Mouse (Mus musculus) erythroblast, embryonic 14.5 days (primary cell): ENCODE data around the gene Cgnl1. TPM values are rescaled to one million over a fixed set of nuclear protein-coding genes. Genes with fewer than 3 reads are reported as not detected.

Experiments used
- H3K27me3 ChIP-seq: 2 replicates; pipeline ENCODE4 v1.6.1; 2012; ENCODE audit warnings: inconsistent platforms; ENCODE audit not compliant: control insufficient read depth
- H3K36me3 ChIP-seq: 2 replicates; pipeline ENCODE4 v1.6.1; 2012; ENCODE audit warnings: mild to moderate bottlenecking, inconsistent platforms; ENCODE audit not compliant: control insufficient read depth
- H3K4me1 ChIP-seq: 2 replicates; pipeline ENCODE4 v1.6.1; 2012; ENCODE audit warnings: inconsistent platforms; ENCODE audit not compliant: control insufficient read depth
- H3K4me3 ChIP-seq: replicated peaks from 2 replicates; pipeline ENCODE3; 2012; ENCODE audit warnings: moderate library complexity, mild to moderate bottlenecking, inconsistent platforms
- H3K9me3 ChIP-seq: 2 replicates; pipeline ENCODE4 v1.6.1; 2012; ENCODE audit warnings: low read length, inconsistent platforms, mixed read lengths; ENCODE audit not compliant: control insufficient read depth
- GATA1 ChIP-seq: IDR thresholded peaks from 2 replicates; pipeline ENCODE4 v1.6.1; 2012; ENCODE audit warnings: low read length, inconsistent platforms, mixed read lengths
- TAL1 ChIP-seq: IDR thresholded peaks from 3 replicates; pipeline ENCODE4 v1.6.1; 2012; ENCODE audit warnings: low read length, inconsistent platforms, mixed read lengths
- polyA plus RNA-seq: library from polyadenylated mRNA; stranded (reverse); fragments of >175 nt; gene quantifications from 2 replicates; pipeline ENCODE4 v1.2.3, GENCODE M21; 2012

Gene Cgnl1
- polyA plus RNA-seq, 1 experiment: not detected

DNA sequence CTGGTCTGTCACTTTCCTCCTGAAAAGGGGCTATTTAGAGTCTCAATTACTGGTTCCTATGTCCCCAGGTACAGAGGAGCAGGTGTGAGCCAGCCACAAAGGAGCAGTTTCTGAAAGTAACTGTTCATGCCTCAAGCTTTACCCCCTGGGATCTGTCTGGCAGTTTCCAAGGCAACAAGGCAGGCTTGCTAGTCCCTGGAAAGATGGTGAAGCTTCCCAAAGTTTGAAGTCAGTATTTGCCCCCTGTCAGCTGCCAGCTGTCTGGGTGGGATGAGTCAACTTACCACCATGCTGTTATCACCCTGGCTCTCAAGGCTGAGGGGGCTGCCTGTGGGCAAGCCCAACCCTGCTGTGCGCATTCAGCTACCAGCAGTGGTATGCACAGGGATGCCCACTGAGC is 134.5 kb downstream of the Cgnl1 start:
- H3K4me1 ChIP-seq: no peaks in the 10 kb centered on the region
- no peaks in the 10 kb centered on the region for H3K9me3 ChIP-seq
- no peak overlapping the region for H3K4me3 ChIP-seq
- H3K27me3 ChIP-seq: no peaks in the 10 kb centered on the region
- H3K36me3 ChIP-seq: no peaks in the 10 kb centered on the region
- no peak for TF ChIP-seq TAL1
- no peak for TF ChIP-seq GATA1

GRCm38 (mm10) chr9:71635627-71636026 is 135.8 kb downstream of the Cgnl1 start:
- Histone ChIP-seq H3K27me3 (no peaks in the 10 kb centered on the region), H3K36me3 (no peaks in the 10 kb centered on the region; the same call in 1 of the 2 replicates), H3K4me1 (no peaks in the 10 kb centered on the region), H3K9me3 (no peaks in the 10 kb centered on the region), H3K4me3 (no peak overlapping the region)
- no peak for TF ChIP-seq GATA1
- TF ChIP-seq TAL1: no peak

DNA sequence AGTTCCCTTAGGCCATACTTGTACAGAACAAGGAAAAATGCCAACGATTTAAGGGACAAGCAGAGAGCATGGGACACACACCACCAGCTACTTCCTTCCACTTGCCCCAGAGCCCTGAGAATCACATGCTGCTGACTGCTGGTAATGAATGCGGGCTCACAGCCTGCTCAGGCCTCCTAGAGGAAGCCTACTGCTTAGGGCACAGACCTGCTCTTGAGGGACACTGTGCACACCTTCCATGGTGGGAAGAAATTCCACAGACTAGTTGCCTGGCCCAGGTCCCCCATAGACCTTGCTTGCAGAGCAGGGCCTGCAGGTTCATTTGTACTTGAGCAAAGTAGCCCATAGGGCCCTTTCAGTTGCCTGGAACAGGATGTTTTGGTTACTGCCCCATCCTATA is 136.5 kb downstream of the Cgnl1 start:
- Histone ChIP-seq H3K27me3 (no peaks in the 10 kb centered on the region), H3K4me1 (no peaks in the 10 kb centered on the region), H3K9me3 (no peaks in the 10 kb centered on the region)

DNA sequence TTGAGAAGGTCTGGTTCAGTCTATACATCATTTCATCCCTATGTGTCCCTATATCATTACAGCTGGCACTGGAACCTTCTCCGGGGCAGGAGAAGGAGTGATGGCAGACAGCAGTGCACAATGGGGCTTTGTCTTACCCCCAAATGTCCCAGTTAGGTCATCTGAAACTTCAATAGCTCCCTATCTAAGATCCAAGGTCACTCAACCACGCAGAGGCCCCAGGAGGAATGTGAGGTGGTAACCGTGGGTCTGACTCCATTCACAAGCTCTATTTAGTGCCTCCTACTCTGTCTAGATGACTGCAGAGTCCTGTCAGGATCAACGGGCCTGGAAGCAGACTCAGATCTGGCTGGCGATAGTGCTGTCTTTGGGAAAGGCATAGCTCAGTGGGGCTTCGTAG is 142.5 kb downstream of the Cgnl1 start:
- no peak for TF ChIP-seq TAL1
- no peak for TF ChIP-seq GATA1
- H3K27me3 ChIP-seq: no peaks in the 10 kb centered on the region

More for the DNA sequence above, 136.5 kb downstream of the Cgnl1 start:
- Histone ChIP-seq H3K36me3 (no peaks in the 10 kb centered on the region; the same call in 1 of the 2 replicates), H3K4me3 (no peak overlapping the region)
- TF ChIP-seq TAL1 (no peak), GATA1 (no peak)

GRCm38 (mm10) chr9:71628286-71628685 is 143.1 kb downstream of the Cgnl1 start:
- Histone ChIP-seq H3K9me3 (no peaks in the 10 kb centered on the region), H3K4me1 (no peaks in the 10 kb centered on the region; the same call in 1 of the 2 replicates), H3K36me3 (no peaks in the 10 kb centered on the region; the same call in 1 of the 2 replicates), H3K4me3 (no peak overlapping the region), H3K27me3 (no peaks in the 10 kb centered on the region)
- no peak for TF ChIP-seq GATA1
- no peak for TF ChIP-seq TAL1

More for the DNA sequence above, 142.5 kb downstream of the Cgnl1 start:
- H3K4me1 ChIP-seq: no peaks in the 10 kb centered on the region; the same call in 1 of the 2 replicates
- no peak overlapping the region for H3K4me3 ChIP-seq
- no peaks in the 10 kb centered on the region; the same call in 1 of the 2 replicates for H3K36me3 ChIP-seq
- no peaks in the 10 kb centered on the region for H3K9me3 ChIP-seq

GRCm38 (mm10) chr9:71625961-71626360 is 145.4 kb downstream of the Cgnl1 start:
- no peak for TF ChIP-seq TAL1
- TF ChIP-seq GATA1: no peak
- H3K4me1 ChIP-seq: no peaks in the 10 kb centered on the region; the same call in 1 of the 2 replicates
- no peaks in the 10 kb centered on the region; the same call in 1 of the 2 replicates for H3K36me3 ChIP-seq
- H3K27me3 ChIP-seq: no peaks in the 10 kb centered on the region
- H3K9me3 ChIP-seq: no peaks in the 10 kb centered on the region
- no peak overlapping the region for H3K4me3 ChIP-seq

GRCm38 (mm10) chr9:71624793-71625495 is 146.5 kb downstream of the Cgnl1 start:
- no peaks in the 10 kb centered on the region for H3K9me3 ChIP-seq
- no peaks in the 10 kb centered on the region for H3K27me3 ChIP-seq
- no peaks in the 10 kb centered on the region; the same call in 1 of the 2 replicates for H3K4me1 ChIP-seq
- no peak for TF ChIP-seq TAL1
- no peak for TF ChIP-seq GATA1
- H3K36me3 ChIP-seq: no peaks in the 10 kb centered on the region; the same call in 1 of the 2 replicates
- no peak overlapping the region for H3K4me3 ChIP-seq

GRCm38 (mm10) chr9:71623871-71624569 is 147.4 kb downstream of the Cgnl1 start:
- Histone ChIP-seq H3K9me3 (no peaks in the 10 kb centered on the region), H3K4me1 (no peaks in the 10 kb centered on the region; the same call in 1 of the 2 replicates), H3K4me3 (no peak overlapping the region), H3K27me3 (no peaks in the 10 kb centered on the region), H3K36me3 (no peaks in the 10 kb centered on the region; the same call in 1 of the 2 replicates)
- TF ChIP-seq GATA1 (no peak), TAL1 (no peak)

GRCm38 (mm10) chr9:71622593-71622992 is 148.8 kb downstream of the Cgnl1 start:
- Histone ChIP-seq H3K4me1 (no peaks in the 10 kb centered on the region; the same call in 1 of the 2 replicates), H3K4me3 (no peak overlapping the region)
- TF ChIP-seq TAL1 (no peak), GATA1 (no peak)

More at GRCm38 (mm10) chr9:71622593-71622992, 148.8 kb downstream of the Cgnl1 start:
- Histone ChIP-seq H3K9me3 (no peaks in the 10 kb centered on the region), H3K27me3 (no peaks in the 10 kb centered on the region), H3K36me3 (no peaks in the 10 kb centered on the region)
